Mouse (Mus musculus): ENCODE results near the gene Mtg2.

Gene Mtg2

GRCm38 (mm10) chr2:180051986-180052733 is 18.2 kb upstream of the Mtg2 start:
- DNase-seq (ENCODE audit: low read depth) = peak; percentile 70

DNA sequence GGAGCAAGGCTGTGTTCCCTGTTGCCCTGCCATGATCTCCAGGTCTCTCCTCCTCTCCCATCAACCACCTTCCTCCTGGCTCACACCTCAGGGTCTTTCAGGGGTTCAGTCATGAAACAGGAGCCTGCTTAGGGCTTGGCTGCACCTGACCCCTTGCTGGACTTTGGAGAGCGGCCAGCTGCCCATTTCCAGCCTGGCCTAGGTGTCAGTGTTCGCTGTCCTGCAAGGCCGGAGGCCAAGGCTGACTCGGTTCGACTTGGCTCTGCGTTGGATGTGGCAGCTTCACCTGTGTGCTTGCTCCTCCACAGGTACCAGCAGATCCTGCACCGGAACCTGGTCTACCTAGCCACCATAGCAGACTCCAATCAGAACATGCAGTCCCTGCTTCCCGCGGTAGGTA is 17.4 kb upstream of the Mtg2 start:
- DNase-seq (ENCODE audit: low read depth) = no peak

- DNase-seq (ENCODE audit: low read depth) = no peak
These were observed 6.9 kb upstream of the Mtg2 start for GRCm38 (mm10) chr2:180063338-180064131.

- no peak for DNase-seq (ENCODE audit: low read depth)
These were observed 463 bp upstream of the Mtg2 start for GRCm38 (mm10) chr2:180069770-180070480.

- no peak for DNase-seq (ENCODE audit: low read depth)
These were observed 1.3 kb downstream of the Mtg2 start for GRCm38 (mm10) chr2:180071671-180072070.

GRCm38 (mm10) chr2:180072886-180073285 is 2.5 kb downstream of the Mtg2 start:
- DNase-seq (ENCODE audit: low read depth) = no peak

DNA sequence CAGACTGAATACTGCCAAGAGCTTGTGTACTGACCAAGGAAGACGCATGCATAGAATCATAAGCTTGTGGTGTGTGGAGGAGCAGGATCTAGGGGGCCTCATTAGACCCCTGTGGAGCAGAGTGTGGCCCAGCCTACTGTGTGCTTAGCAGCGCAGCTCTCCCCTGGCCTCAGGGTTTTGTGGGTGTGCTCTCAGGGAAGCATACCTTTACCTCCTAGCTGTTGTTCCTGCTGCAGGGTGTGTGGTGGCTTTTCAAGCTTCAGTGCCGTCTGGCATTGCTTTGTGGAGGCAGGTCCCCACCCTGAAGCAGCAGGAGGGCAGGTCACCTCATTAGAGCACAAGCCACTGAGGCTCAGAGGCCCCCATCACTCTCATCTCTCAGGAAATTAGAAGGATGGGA is 7.2 kb downstream of the Mtg2 start:
- no peak for DNase-seq (ENCODE audit: low read depth)

DNA sequence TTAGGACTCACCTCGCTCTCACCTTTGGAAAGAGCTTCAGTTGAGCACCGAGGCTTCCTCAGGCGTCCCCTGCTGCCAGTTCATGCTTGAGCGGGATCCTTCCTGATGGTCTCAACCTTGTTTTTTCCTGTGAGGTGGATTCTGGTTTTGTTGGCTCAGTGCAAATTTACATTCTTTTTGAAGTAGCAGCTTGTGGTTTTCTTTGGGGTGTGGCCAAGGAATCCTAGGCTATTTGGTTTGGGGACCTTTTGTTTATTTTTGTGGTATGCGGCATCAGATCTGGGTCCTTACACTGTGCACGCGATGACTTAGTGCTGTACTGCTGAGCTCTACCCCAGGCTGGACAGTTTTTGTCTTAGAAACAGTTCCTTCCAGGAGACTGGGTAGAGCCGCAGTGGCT is 10.3 kb downstream of the Mtg2 start:
- no peak for DNase-seq (ENCODE audit: low read depth)

DNA sequence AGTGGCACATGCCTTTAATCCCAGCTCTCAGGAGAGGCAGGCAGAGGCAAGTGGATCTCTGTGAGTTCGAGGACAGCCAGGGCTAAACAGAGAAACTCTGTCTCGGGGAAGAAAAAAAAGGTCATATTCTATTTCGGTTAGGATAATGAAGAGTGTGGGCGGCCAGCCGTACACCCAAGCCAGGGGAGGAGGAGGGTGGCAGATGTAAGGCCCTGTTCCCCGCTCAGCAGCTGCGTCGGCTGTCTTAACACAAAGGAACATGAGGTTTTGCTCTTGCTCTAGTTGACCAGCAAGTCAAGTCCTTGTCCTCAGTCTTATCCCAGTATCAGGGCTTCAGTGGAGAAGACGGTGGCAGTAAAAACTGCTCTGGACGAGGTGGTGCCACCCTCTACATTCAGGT is 12.7 kb downstream of the Mtg2 start:
- DNase-seq (ENCODE audit: low read depth) = no peak

DNA sequence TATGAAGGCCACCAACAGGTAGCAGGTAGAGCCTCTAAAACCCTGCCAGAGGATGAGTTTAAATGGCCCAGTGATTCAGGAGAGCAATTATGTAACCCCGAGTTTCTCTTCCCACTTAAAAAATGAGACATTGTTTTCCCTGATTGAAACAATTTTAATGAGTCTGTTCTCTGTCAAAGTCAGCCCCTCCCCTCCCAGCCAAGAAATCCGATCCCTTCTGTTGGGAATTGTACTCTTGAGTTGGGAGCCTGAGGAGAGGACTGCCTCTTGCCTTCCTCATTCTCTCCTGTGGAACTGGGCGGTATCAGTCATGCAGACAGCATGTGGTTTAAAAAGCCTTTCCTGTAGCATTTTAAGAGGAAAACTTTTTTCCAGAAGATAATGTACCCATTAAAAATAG is 14.2 kb downstream of the Mtg2 start:
- DNase-seq (ENCODE audit: low read depth) = peak; percentile 24

DNA sequence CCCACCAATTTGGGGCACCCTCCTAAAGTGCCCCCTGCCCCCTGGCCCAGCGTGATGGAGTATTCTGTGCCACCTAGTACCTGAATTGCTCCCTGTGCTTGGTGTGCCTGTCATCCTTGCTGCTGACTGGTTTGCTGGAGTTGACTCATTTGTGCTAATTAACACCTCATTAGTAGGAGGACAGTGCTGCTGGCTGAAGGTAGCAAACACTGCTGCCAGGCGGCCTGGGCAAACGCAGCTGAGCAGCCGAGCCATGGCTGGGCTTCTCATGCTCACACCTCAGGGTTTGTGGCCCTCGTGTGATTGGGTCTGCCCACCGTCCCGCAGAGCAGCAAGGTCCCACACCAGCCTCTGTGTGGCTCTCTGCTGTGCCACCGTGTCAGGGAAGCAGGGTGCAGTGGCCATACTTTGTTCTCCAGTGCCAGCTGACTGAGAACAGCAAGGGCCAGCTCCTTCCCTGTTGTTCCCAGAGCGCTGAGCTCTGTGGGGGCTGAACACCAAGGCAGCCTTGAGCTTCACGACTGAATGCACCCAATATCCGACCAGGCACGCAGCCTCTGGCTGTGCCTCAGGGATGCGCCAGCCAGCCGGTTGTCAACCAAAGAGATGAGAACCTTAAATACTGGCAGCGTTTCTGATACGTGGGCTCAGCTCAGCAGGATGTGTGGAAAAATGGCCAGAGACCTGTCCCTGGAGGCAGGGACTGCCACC is 15.7 kb downstream of the Mtg2 start:
- DNase-seq (ENCODE audit: low read depth) = no peak

- DNase-seq (ENCODE audit: low read depth) = no peak
These were observed 16.2 kb downstream of the Mtg2 start for GRCm38 (mm10) chr2:180086637-180087027.

- DNase-seq (ENCODE audit: low read depth) = no peak
These were observed 17.1 kb downstream of the Mtg2 start for GRCm38 (mm10) chr2:180087472-180087871.

DNA sequence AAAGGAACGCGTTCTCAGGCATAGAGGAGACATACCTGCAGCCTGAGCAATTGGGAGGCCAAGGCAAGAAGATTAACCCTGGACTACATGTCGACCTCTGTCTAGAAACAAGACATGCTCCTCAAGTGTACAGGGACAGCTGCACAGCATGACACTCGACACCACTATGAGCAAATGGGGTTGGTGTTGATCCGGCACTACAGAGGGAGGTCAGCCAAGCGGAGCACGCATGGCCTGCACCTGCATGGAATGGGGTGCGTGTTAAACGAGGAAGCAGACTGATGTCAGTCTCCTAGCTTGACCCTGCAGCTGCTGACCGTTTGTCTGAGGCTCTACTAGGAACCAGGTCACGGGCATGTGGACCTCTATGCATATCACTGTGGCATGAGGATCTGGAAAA is 19.9 kb downstream of the Mtg2 start:
- DNase-seq (ENCODE audit: low read depth) = no peak

DNA sequence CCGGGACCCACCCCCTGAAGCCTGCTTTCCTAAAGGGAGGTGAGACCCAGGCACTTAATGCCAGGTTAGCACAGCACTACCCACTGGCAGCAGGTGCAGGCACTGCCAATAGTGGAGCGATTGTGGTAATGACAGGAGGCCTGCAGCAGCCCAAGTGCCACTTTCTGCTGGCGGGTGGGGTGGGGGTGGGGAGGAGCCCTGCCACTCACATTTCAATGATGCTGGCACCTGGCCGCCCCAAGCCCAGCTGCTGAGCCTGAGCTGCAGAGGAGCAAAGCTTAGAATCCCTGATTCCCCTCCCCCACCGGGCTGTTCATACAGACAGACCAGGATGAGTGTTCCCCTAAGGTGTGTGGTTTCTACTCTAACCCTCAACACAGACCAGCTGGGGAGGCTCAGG is 25.3 kb downstream of the Mtg2 start:
- DNase-seq (ENCODE audit: low read depth) = no peak

DNA sequence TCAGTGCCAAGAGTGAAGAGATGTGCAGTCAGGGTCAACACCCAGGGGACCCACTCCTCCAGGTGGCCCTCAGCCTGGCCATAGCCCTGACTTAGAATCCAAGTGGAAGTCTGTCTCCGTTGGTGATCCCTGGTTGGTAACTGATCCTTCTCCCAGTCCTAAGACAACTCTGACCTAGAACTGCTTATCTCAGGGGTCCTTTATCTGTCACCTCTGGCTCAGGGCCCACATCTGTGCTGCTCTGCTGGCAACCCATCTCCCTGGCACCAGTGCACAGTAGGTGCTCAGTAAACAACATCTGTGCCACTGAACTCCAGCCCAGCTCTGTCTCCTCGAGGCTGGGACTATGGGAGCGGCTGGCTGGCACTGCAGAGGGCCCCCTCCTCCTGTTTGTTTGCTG is 27.2 kb downstream of the Mtg2 start:
- DNase-seq (ENCODE audit: low read depth) = no peak

GRCm38 (mm10) chr2:180098167-180098566 is 27.8 kb downstream of the Mtg2 start:
- DNase-seq (ENCODE audit: low read depth) = no peak

- DNase-seq (ENCODE audit: low read depth) = no peak
These were observed 29.1 kb downstream of the Mtg2 start for GRCm38 (mm10) chr2:180099529-180099928.

DNA sequence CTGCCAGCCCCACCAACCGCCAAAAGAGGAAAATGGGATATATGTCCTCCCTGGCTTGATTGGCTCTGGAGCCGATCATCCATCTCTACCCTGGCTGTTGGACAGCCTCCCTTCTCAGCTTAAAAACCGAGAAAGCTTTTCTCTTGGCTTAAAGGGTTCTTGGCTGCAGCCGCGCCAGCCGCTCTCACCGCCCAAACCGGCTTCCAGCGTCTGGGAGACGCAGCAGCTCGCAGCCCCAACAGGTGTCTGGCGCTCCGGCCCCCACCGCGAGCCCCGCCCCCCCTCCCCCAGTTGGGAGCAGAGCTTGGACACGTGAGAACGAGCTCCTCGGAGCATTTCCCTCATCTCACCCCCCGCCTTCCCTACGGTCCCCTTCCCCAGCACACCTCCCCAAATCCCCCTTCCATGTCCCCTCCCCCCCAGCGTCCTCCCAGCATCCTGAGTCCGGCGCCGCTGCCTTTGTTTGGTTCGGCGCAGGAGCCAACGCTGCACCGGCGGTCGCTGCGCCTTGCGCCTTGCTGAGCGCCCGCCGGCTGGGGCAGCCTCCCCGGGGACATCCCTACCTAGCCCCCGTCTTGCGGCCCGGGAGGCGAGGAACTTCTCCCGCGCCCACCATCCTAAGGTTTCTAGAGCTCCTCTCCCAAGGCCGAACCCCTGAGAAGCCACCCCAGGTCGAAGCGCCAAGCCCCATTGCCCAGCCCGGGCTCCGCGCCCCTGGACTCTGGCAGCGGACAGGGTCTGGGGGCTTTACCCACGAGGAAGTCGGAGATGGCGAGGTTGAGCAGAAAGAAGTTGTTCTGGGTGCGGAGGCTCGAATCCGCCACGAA is 33.0 kb downstream of the Mtg2 start:
- DNase-seq (ENCODE audit: low read depth) = no peak

- peak; percentile 54 for DNase-seq (ENCODE audit: low read depth)
These were observed 33.7 kb downstream of the Mtg2 start, which contains the start of gene Hrh3 for GRCm38 (mm10) chr2:180103978-180104658. TSS of gene Hrh3 (minus strand) at chr2:180104488.
